Mouse (Mus musculus) right cerebral cortex, postnatal 36 days (tissue): Measurements from ENCODE around the gene Ankrd61.

ENCODE experiments used
- DNase-seq, 2 experiments: peaks; one replicate each; pipeline ENCODE4 v3.0.0; 2022; ENCODE audit warnings: low spot score in 2 of 2, mixed read lengths in 1 of 2

Ankrd61 gene

GRCm38 (mm10) chr5:143893396-143893795 is 4.1 kb downstream of the Ankrd61 start:
- DNase-seq, result no peak

DNA sequence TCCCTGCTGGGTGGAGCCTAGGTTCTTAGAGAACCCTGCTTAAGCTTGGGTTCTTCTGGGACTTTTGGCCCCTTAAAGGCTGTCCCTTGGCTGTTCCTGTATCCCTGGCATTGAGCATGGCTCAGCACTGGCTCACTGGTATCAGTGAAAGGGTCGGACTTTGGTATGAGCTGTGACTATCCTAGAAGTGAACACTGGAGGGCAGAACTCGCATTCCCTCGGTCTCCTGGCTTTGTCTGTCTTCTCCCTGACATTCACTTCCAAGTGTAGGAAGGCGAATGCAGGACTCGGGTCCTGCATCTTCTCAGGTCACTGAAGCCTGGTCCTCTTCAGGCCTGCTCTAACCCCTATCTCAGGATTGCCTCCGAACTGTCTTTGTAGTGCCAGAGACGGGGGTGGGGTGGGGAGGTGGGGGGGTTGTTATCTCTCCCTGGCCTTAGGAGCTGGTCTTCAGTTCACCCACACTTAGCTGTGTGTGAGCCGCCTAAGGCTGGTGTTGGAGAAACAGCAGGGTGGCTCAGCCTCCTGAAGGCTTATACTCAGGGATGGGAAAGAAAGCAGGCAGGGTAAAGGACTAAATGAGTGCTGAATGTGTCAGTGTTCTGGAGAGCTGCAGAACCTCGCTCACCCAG is 5.1 kb downstream of the Ankrd61 start:
- no peak for DNase-seq

DNA sequence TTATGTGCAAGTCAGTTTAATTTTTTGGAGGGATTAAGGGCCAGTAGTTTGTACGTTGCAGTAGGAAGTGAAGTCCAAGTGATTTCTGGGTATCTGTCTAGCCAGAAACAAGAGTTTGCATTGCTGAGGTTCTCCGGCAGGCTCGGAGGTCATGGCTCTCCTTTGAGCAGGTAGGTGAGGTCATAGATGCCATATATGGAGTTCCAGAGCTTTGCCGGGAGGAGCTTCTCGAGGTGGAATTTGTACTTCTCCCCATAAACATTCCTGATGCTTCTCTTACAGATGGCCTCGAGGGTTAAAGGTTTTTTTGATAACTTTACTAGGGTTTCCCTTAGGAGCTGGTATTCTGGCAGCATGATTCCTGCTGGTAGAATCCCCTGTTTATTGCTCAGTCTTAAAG is 6.7 kb downstream of the Ankrd61 start:
- DNase-seq, result no peak

- DNase-seq, result no peak
Observed at GRCm38 (mm10) chr5:143885274-143885673, 12.2 kb downstream of the Ankrd61 start.

DNA sequence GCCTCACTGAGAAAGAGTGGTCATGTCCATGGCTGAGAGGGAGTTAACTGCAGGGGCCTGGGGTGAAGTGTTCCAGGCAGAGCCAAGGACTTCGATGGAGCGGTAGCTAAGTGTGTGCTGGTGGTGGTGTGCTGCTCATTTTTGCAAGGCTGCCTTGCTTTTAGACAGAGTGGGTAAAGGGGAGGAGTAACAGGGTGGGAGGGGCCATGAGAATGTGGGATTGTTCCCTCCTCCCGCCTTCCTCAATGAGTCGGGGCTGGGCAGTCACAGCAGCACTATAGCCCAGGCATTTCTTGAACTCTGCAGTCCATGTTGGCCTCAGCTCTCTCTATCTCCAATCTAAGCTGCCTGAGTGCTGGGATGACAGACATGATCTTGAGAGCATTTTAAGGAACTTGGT is 22.9 kb downstream of the Ankrd61 start:
- no peak for DNase-seq

- DNase-seq, result no peak
Observed at GRCm38 (mm10) chr5:143871547-143872169, 25.8 kb downstream of the Ankrd61 start.
